Mouse (Mus musculus) ovary, postnatal 10 days (tissue): ENCODE measurements around the gene Rpf1.

Source experiments
- DNase-seq: peaks from one replicate; pipeline ENCODE4 v3.0.0; 2022; ENCODE audit warnings: low spot score

Rpf1 gene

DNA sequence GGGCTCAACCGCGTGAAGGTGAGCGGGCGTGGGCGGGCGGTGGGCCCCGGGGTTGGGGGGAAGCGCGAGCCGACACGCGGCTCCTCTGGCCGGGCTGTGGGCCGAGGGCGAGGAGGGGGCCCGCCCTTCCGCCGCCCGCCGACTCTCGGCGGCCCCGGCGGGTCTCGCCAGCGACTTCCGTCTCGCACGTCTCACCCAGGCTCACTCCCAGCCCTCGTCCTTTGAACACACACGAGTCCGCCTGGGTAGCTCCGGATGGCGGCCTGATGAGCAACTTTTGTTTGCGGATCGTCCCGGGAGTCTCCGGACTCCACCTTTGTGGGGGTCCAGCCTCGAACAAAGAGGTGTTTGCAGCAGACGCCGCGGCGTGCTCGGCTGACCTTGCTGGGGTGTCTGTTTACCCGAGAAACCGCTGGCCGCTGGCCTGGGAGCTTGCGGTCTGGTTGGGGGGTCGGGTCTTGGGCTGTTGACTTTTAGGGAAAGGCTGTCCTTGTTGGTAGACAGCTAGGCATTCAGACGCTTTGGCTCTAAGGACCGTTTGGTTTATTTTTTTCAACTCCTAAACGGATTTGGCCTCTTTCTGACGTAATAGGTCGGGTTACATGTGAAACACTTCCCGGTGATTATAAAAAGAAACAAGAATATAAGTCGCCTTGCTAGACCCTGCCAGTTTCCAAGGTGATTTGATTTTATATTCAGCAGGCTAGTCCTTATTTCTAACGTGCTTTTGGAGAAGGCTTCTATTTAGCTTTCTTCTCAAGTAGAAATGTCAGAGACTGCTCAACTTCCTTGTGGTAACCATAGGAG lies 21.0 kb downstream of the Rpf1 start:
- peak; percentile 55 for DNase-seq

DNA sequence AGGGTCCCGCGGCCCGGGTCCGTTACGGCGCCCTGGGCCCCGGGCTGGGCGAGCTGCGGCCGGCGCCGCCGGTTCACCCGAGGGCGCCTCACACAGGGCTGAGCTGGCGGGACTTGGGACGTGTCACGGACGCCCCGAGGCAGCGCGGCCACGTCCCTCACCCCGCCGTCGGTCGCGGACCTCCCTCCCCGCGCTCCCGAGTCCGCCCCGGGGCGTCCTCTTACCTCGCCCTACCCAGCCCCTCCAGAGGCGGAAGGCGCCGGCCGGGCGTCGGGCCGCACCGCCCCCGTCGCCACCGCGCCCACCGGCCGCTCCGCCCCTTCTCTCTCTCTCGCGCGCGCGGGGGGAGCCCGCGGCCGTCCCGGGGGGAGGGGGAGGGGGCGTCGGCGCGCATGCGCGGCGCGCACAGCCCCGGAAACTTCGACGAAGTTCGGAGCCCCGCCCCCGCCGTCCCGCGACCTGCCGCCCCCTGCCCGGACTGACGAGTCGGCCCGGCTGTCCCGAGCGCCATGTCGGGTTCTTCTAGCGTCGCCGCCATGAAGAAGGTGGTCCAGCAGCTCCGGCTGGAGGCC lies 21.7 kb downstream of the Rpf1 start, which contains the start of the genes Spata1 and Gng5:
TSS of gene Spata1 (minus strand) at position 323 of the 572 bp plus-strand sequence.
TSS of gene Gng5 (plus strand) at position 377 of the 572 bp plus-strand sequence.
- peak; percentile 71 for DNase-seq

DNA sequence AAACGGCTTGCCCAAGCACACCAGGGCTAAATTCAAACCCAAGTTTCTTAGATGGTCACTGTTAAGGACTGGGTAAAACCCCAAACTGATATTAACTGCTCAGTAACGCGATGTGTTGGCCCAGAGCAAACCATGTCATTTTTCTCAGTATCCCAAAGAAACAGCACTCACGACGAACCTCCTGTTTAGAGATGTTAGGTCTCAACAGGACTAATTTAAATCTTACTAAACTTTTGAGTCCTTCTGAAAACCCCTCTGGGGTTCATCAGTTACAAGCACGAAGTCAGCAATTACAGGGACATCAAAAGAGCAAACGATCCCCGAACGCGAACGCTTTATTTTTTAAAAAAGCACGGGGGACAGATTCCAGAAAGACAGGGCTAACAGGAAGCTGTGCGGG lies 22.2 kb downstream of the Rpf1 start:
- no peak for DNase-seq

DNA sequence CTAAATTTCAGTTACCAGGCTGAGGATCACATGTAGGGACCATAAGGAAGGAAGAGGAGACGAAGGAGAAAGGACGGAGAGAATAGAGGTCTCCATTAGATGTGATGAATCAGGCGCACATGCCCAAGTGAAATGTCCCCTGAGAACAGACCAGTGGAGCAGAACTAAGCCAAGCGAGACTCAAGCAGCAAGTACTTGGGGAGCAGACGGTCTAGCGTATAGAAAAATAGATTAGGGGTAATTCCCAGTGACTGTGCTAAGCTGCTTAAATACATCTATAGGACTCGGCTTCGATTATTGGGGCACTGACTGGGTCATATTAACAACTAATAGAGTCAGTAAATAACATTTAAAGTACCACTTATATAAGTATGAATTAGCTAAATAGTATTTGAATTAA lies 26.3 kb downstream of the Rpf1 start:
- DNase-seq = no peak

DNA sequence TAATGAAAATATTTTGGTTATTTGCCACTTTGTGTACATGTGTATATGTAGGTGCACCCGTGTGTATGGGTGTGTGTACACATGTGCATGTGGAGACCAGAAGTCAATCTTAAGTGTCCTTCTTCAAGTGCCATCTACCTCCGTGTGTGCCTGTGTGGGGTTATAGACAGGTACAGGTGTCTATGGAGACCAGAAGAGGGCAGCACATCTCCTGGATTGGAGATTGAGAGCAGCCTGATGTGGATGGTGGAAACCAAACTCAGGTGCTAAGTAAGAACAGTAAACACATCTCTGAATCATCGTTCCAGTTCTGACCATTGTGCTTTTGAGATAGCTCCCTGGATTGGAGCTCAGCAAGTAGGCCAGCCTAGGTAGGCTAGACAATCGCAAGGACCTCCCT lies 34.8 kb downstream of the Rpf1 start:
- DNase-seq = no peak

DNA sequence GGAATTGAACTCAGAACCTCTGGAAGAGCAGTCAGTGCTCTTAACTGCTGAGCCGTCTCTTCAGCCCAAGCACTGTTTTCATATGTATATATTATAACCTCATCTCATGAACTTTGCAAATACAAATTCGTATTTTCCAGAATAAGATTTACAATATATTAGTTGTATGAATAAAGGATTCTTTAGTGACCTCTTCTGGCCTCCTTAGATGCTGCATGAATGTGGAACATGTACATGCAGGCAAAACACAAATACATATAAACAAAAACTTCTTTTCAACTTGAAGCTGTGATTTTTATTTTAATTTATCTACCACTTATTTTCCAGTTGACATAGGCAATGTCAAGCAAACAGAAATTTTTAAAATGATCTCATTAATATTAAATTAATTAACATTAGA lies 39.2 kb downstream of the Rpf1 start:
- no peak for DNase-seq

DNA sequence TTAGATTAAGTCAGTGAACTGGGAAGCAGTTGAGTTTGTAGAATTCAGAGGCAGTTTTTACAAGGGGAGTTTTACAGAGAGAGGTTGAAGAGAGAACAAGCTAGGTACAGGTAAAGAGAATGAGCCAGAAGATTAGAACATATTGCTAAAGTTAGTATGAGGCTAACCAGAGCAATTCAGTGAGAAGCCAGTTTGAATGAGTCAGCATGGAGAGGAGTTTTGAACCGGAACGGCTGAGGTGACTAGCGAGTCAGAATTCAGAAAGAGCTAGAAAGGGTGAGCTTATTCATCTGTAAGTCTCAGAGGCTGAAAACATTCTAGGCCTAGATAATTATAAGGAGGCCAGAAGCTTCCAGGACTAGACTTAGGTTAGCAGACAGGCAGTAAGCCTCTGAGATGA lies 46.8 kb downstream of the Rpf1 start:
- no peak for DNase-seq

DNA sequence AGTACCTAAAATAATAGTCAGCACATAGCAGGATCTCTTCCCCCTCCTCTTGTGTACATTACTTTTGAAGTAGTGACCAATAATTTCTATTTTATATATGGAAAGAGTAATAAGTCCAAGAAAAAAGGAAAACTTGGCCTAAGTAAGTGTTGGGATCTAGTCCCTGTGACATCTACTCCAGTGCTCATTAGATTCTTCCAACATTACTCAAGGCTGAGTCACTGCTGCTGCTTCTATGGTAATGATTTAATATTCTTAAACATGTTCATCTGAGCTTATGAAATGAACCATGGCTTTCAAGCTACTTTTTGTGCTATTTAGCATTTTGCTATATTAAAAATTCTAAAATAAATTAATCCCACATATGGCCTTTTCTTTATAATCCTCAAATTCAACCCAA lies 47.5 kb downstream of the Rpf1 start:
- DNase-seq = no peak

DNA sequence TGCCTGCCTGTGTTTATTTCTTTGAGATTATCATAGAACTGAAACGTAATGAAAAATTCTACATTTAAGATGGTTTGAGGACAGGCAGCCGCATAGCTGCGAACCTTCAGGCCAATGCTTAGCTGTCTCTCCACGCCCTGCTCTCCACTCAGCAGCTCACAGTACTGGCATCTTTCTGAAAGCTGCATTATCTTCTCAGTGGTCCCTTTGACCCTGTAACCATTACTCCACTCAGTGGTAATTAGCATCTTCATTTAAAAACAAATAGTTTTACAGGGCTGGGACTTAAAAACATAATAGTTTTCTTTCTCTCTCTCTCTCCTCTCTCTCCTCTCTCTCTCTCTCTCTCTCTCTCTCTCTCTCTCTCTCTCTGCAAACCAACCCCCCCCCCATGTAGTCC lies 48.6 kb downstream of the Rpf1 start:
- no peak for DNase-seq

DNA sequence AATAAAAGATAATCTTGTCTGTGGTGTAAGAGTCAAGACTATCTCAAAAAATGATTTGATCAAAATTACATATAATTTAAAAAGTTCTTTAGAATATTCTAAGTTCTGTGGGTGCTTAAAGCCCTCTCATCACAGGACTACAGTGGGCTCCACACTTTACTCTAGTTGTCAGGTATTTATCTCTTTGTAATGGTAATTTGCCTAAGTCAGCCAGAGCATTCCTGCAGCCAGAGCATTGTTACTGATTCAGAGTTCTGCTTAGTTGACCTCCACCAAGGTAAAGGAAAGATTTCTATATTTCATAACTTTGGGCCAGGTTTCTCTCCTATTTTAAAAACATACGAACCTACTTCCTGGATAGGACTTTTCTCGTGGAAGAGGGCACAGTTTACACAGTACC lies 52.0 kb downstream of the Rpf1 start:
- no peak for DNase-seq

DNA sequence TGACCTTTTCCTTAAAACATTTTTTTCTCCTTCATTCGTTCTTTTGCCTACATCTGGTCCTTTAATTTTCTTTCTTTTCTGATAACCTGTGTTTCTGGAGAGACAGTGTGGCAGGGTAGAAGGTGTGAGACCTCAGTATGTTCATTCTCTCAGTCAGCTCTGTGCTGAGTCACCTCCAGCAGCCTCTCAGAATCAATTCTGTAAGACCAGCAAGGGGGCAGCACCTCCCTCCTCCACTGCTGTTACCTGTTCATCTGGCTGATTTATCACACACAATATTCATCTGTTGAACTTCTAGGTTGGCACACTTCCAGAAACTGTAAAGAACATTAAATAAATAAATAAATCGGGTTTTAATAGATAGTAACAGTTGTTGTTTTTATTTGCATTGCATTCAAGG lies 58.3 kb downstream of the Rpf1 start:
- no peak for DNase-seq
